Mouse (Mus musculus) layer of hippocampus, adult 2 months (tissue): ENCODE data around the gene Cypt3. TPM values are rescaled to one million over a fixed set of nuclear protein-coding genes. Genes with fewer than 3 reads are reported as not detected.

Experiments
- DNase-seq, 2 experiments: peaks; one replicate each; pipeline ENCODE4 v3.0.0; 2022; ENCODE audit warnings: low spot score in 2 of 2
- H3K27ac ChIP-seq: fragments of 200-600 bp; 2 replicates; pipeline ENCODE4 v1.8.1; 2022
- H3K4me3 ChIP-seq: fragments of 200-600 bp; 2 replicates; pipeline ENCODE4 v1.8.1; 2022; ENCODE audit warnings: mild to moderate bottlenecking
- CTCF ChIP-seq: fragments of 200-600 bp; conservative IDR thresholded peaks from 2 replicates; pipeline ENCODE4 v1.8.1; 2022; ENCODE audit warnings: antibody characterized with exemption, mild to moderate bottlenecking, moderate library complexity
- long read RNA-seq, 2 experiments: library from polyadenylated mRNA; stranded (forward); transcript quantifications; one replicate each; pipeline ENCODE4 v2.0.0; 2021; ENCODE audit warnings: borderline mapping rate in 2 of 2
- total RNA-seq, 2 experiments: library from RNA; stranded (reverse); gene quantifications; 2 replicates each; pipeline ENCODE4 v1.2.3; 2021

Cypt3 gene
- not detected for total RNA-seq
- long read RNA-seq, experiment 1, result 0 reads
- long read RNA-seq, experiment 2, result 0 reads

- no peak within 1 kb of the TSS for H3K27ac ChIP-seq
- DNase-seq, result no peak
- no peak for TF ChIP-seq CTCF
- no peak within 1 kb of the TSS for H3K4me3 ChIP-seq
Measured at GRCm38 (mm10) chrX:153558293-153558692, at the start of gene Cypt3. TSS of gene Cypt3 (plus strand) at chrX:153558593.

DNA sequence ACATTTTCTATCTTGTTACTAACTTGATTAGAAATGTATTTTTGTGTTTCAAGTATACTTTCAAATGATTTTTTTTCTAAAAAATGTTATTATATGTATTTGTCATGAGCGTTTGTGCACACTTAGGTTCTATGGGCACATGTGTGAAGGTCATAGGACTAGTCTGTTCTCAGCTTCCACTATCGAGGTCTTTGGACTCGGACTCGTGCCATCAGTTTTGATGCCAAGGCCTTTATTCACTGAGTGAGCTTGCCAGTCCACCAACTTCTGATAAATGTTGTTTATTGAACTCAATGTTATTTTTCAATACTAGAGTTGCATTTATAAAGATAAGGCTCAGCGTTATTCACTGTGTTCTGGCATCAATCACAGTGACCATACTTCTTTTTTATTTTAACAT lies 42.9 kb upstream of the Cypt3 start:
- Histone ChIP-seq H3K27ac (no peak overlapping the region), H3K4me3 (no peak overlapping the region)
- no peak for TF ChIP-seq CTCF
- no peak for DNase-seq

DNA sequence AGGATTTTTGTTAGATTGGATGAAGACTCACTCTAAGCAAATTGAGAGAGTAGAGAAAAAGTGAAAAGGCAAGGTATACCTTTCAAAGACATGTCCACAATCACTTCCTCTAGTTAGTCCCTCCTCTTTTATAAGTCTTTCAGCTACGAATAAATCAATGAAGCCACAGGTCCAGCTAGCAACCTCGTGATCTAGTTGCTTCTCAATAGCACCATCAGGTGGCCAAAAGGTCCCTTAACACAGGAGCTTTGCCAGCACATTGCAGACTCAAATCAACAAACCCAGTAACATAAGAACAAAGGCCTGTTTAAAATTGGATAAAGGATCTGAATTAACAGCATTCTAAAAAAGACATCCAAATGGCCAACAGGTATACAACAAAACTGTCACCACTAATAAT lies 30.0 kb upstream of the Cypt3 start:
- H3K4me3 ChIP-seq, result no peak overlapping the region
- no peak overlapping the region for H3K27ac ChIP-seq
- DNase-seq, result peak in 1 of 2 experiments; percentile 9
- peak; percentile 63 for TF ChIP-seq CTCF

- Histone ChIP-seq H3K27ac (no peak overlapping the region), H3K4me3 (no peak overlapping the region)
- TF ChIP-seq CTCF, result no peak
- no peak for DNase-seq
Measured at GRCm38 (mm10) chrX:153556634-153557033, 1.8 kb upstream of the Cypt3 start.

DNA sequence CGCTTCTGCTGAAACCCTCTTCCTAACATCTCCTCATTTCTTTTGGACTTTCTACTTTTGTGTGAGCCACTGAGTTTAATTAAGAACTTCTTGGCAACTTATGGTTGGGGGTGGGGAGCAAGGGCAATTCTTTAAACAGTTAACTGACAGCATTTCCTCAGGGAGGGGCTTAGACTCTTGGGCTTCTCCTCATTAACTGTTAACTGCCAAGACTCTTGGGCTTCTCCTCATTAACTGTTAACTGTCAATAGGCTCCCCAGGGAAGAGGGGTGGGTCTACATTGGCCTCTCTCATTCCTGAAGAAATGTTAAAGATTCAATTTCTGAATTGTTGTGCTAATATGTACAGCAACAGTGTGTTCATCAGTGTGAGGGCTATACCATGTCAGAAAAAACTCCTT lies 6.3 kb downstream of the Cypt3 start:
- H3K4me3 ChIP-seq, result no peak overlapping the region
- no peak for TF ChIP-seq CTCF
- no peak for DNase-seq
- no peak overlapping the region for H3K27ac ChIP-seq

- peak; percentile 61 for TF ChIP-seq CTCF
- Histone ChIP-seq H3K27ac (no peak overlapping the region), H3K4me3 (no peak overlapping the region)
- no peak for DNase-seq
Measured at GRCm38 (mm10) chrX:153599583-153599982, 41.2 kb downstream of the Cypt3 start.

Other genes starting within 250 kb of the Cypt3 start
- gene Ubqln2, start 60.4 kb upstream of the Cypt3 start, total RNA-seq, result 100 to 1,000 TPM; 237 to 243 TPM
- 1 to 10 TPM; 3.4 TPM for gene Kctd12b, start 137.8 kb downstream of the Cypt3 start, total RNA-seq
- gene Nbdy, start 165.0 kb downstream of the Cypt3 start, total RNA-seq, result 10 to 100 TPM; 40.0 to 49.1 TPM